Mouse (Mus musculus) retina, postnatal 7 days (tissue): ENCODE measurements at regions not wholly inside any gene's neighbourhood (a gene's known extent, or its start where the extent isn't known, plus 50 kb on each side); places are given as distances from the start of the nearest gene placed in this dataset.

Experiments
- DNase-seq: peaks from one replicate; pipeline ENCODE4 v3.0.0-alpha.2; 2012; ENCODE audit warnings: low read depth, low spot score

- no peak for DNase-seq
Observed at GRCm38 (mm10) chr14:79929451-79929850, 54.4 kb upstream of the Olfm4 start.

DNA sequence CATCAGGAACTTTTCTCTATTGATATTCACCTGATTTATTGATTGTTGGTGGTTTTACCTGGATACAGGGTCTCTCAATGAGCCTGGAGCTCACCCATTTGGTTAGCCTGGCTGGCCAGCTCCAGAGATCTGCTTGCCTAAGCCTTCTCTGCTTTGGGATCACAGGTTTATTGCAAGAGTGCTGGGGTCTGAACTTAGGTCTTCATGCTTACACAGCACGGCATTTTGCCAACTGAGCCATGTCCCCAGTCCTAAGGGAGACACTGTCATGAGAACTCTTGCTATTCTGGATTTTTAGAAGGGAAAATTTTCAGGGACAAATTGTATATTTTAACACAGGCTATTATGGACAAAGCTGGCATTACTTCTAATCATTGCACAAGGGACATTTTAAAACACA lies 56.7 kb upstream of the Olfm4 start:
- no peak for DNase-seq

DNA sequence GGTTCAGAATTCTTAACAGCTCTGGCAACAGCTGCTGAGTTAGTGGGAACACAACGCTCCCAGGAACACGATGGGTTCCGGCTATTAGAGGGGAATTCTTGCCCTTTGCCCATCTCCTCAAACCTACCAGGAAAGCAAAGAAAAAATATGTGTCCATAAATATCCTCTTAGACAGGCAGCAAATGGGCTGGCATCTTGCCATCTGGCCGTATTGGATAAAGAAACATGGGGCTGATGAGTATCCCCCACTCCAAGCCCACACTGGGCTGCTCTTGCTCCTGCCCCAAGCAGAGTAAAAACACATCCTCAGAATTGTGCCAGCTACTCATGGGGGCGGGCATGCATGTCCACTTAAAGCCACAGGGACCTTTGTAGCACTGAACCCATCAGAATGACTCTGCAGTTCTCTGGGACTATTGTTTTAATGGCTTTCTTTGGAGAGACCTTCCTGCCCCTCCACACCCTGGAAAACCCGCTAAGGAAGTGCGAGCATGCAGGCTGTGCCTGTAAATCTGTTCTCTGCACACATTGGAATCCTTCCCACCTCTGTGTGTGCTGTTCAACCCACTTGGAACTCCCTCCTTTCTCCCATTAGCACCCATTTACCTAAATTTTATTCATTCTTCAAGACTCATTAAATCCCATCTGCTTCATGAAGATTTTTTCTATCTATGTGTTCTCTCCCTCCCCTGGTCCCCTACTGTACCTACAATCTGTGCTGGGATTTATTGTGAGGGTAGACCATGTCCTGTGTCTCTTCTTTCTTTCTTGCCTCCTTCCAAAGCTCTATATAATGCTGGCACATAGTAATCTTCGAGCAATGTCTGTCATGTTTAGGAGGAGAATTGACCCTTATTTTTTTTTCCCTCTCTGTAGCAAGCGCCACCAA lies 66.7 kb upstream of the Olfm4 start:
- DNase-seq = no peak

DNA sequence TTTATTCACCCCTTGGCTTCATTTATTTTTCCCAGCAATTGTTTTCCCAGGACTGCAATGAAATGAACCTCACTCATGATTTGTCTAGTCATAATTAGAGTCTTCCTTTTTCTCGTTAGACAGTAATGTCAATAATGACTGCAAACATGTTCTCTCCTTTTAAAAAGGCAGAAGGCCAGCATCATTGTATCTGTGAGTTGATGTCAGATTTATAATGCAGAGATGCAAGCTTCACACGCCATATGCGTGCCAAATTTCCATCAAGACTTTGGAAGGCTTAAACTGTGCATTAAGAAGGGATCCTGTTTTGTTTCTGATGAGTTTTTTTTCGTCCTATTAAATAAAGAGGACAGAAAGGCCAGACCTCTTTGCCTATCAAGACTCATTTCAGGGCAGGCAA lies 68.9 kb upstream of the Olfm4 start:
- no peak for DNase-seq

- DNase-seq = no peak
Observed at GRCm38 (mm10) chr14:79913315-79913714, 70.6 kb upstream of the Olfm4 start.

DNA sequence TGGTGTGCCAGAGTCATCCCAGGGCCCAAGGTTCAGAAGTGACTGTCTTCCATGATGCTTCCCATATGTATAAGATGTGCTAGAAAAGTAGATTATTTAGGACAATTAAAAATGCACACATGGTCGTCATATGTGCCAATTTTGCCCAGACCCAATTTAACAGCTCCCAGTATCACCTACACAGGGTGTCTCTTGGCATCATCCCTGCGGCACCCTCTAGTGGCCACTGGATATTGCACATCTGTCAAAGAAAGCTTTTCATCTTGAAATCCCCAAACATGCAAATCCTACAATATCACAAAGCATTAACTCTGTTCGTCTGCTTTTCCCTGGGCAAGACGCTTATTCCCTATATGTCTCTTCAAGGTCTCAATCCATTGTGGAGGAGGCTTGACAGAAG lies 71.3 kb upstream of the Olfm4 start:
- peak; percentile 42 for DNase-seq

- DNase-seq = no peak
Observed at GRCm38 (mm10) chr14:79907761-79908160, 76.1 kb upstream of the Olfm4 start.

- no peak for DNase-seq
Observed at GRCm38 (mm10) chr14:79905574-79905973, 78.3 kb upstream of the Olfm4 start.

DNA sequence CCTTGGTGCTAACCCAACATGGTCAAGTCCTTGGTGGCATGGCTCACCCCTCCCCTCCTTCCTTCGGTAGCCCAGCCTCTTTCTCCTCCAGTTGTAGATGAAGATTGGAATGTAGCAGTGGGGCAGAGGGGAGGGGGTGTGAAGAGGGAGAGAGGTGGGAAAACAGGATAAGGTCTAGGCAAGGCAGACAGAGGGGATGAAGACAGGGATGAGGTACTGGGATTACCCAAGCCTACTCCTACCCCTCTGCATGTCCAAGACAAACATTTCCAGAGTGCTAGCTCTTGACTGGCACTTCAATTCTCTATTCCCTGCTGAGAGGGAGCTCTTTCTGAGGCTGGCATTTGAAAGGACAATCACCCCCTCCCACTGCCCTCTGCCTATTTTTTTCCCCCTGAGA lies 81.5 kb upstream of the Olfm4 start:
- DNase-seq = no peak

DNA sequence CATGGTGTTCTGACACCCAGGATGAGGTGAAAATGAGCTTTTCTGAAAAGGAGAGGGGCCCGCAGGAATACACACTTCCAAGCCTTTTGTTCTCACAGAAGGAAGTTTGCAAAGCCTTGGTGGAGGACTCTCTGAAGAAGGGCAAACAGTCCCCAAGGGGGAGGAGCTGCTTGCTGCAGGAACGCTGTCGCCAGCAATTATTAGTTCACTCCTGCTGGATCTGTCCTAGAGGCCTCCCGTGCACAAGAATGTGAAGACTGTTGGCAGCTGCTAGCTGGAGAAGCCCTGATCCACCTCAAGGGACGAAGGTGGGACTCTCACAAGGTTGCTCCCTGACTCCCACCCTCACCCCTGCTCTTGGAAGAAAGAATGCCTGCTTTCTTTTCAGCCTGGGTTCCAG lies 85.6 kb upstream of the Olfm4 start:
- DNase-seq = no peak

GRCm38 (mm10) chr14:79893241-79893640 lies 90.6 kb upstream of the Olfm4 start:
- no peak for DNase-seq

GRCm38 (mm10) chr14:79890682-79891081 lies 93.2 kb upstream of the Olfm4 start:
- no peak for DNase-seq

GRCm38 (mm10) chr14:79890280-79890679 lies 93.6 kb upstream of the Olfm4 start:
- no peak for DNase-seq

GRCm38 (mm10) chr14:79883487-79883886 lies 100.4 kb upstream of the Olfm4 start:
- DNase-seq = no peak

DNA sequence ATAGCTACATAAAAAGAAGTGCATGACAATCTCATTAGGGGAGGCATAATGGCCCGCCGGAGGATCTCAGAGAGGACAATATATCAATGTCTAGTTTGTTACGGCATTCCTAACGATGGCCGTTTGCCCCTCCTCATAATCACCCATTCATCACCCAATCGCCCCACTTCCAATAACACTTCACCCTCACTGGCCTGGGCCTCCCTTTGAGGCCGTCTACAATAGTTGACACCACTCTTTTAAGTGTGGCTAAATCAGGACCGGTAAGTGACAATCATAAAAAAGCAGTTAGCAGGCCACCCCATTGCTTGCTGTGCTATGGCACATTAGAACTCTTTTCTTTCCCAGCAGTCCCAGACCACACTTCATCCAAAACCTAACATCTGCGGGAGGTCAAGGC lies 102.2 kb upstream of the Olfm4 start:
- no peak for DNase-seq

- no peak for DNase-seq
Observed at GRCm38 (mm10) chr14:79880065-79880755, 103.7 kb upstream of the Olfm4 start.

GRCm38 (mm10) chr14:79879333-79880035 lies 104.4 kb upstream of the Olfm4 start:
- DNase-seq = peak; percentile 19

DNA sequence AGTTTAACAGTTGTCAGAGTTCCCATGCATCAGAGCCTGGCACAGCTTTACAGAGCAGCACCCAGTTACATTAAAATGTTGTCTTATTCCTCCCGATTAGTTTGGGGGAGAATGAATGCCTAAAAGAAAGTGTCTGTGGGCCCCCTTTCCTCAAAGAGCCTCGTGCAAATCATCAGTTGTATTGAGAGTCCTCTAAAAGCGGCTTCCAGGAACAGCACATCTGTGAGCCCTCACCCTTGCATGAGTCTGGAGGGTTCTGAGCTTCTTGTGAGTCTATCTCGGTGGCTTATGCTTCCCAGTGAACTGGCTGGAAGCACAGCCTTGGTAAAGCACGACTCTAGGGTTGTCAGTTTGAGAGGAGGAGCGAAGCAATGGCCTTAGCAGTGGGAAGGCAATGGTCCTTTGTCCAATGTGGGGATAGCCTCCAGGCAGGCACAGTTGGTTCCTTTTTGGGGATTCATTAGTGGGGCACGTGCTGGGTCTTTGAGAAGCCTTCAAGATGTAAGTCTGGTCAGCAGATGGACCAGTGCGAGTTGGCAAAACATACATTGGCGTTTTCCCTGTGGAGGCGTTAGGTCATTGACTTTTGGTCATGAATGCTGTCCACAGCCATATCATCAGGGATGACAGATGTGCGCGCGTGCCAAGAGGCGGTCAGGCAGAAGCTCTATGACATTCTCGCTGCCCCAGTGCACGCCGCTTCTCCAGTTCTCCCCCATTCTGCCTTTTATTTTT lies 105.4 kb upstream of the Olfm4 start:
- DNase-seq = no peak

- DNase-seq = no peak
Observed at GRCm38 (mm10) chr14:79873062-79873461, 102.0 kb upstream of the Pcdh8 start.

DNA sequence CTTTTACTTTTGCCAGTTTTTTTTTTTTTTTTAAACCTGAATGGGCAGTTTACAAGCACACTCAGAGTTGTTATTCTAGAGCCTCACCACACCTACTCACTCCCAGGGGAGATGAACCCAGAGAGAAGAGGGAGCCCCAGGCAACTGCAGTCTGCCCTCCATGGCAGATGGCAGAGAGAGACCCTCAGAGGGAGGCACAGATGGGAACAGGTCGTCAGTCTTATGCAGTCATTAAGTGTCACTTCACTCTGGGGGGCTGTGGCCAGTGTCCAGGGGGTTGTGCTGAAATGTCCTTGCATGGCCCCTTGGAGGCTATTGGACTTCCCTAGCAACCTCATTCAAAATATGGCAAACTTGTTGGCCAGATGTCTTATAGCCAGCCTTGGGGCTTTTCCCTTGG lies 101.3 kb upstream of the Pcdh8 start:
- no peak for DNase-seq

DNA sequence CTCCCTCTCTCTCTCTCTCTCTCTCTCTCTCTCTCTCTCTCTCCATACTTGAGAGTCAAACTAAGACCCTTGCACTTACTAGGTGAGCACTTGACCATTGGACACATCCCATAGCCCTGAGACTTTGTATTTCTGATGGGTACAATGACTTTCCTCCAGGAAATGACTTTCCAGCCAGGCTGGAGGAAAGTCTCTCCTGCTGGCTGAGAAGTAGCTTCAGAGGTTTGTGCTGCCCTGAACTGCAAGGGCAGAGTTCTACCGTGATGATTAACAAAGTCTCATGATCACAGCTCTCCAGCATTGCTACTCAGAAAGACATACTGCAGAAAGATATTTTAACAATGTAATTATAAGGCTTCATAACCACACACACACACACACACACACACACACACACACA lies 98.2 kb upstream of the Pcdh8 start:
- no peak for DNase-seq

- DNase-seq = no peak
Observed at GRCm38 (mm10) chr14:79856245-79856644, 85.1 kb upstream of the Pcdh8 start.
